Mouse (Mus musculus) lung, embryonic 16.5 days (tissue): ENCODE results near the gene Stk32c. TPM values are rescaled to one million over a fixed set of nuclear protein-coding genes. Genes with fewer than 3 reads are reported as not detected.
A peak's percentile ranks its signal among the peaks of the same experiment; 100 is the strongest.

Source experiments
- ATAC-seq: fragments of 200-750 bp; cut with Nextera tagmentation; 2 replicates; pipeline ENCODE4 v1.8.0; 2017; ENCODE audit warnings: low read depth, mild to moderate bottlenecking, moderate library complexity
- H3K27ac ChIP-seq: fragments of 300-500 bp; sonication (generic); 2 replicates; pipeline ENCODE4 v1.5.1; 2014; ENCODE audit warnings: mild to moderate bottlenecking, control low read depth, low read length
- H3K27me3 ChIP-seq: fragments of 300-500 bp; sonication (generic); 2 replicates; pipeline ENCODE4 v1.6.1; 2014; ENCODE audit warnings: low read depth, low read length, mixed read lengths; ENCODE audit not compliant: control insufficient read depth, insufficient read depth
- H3K36me3 ChIP-seq: fragments of 300-500 bp; sonication (generic); 2 replicates; pipeline ENCODE4 v1.6.1; 2014; ENCODE audit warnings: low read length; ENCODE audit not compliant: control insufficient read depth, insufficient read depth
- H3K4me1 ChIP-seq: fragments of 300-500 bp; sonication (generic); replicated peaks from 2 replicates; pipeline ENCODE4 v1.6.1; 2014; ENCODE audit warnings: low read length, mixed read lengths; ENCODE audit not compliant: control insufficient read depth, insufficient read depth
- H3K4me2 ChIP-seq: fragments of 300-500 bp; sonication (generic); 2 replicates; pipeline ENCODE4 v1.6.1; 2014; ENCODE audit warnings: low read depth, low read length, control low read depth
- H3K4me3 ChIP-seq: fragments of 300-500 bp; sonication (generic); 2 replicates; pipeline ENCODE4 v1.5.1; 2014; ENCODE audit warnings: mild to moderate bottlenecking, low read length, control low read depth
- H3K9ac ChIP-seq: fragments of 300-500 bp; sonication (generic); 2 replicates; pipeline ENCODE4 v1.6.1; 2014; ENCODE audit warnings: low read length, control low read depth
- H3K9me3 ChIP-seq: fragments of 300-500 bp; sonication (generic); 2 replicates; pipeline ENCODE4 v1.6.1; 2016; ENCODE audit warnings: low read length; ENCODE audit not compliant: control insufficient read depth
- WGBS: fragments of 180-500 bp; shearing (Covaris S2); extraction: QIAGEN DNeasy Blood & Tissue Kit; methylation state at CpG from one replicate; pipeline ENCODE4 v1.1.7; 2014; 5-methylcytosine and 5-hydroxymethylcytosine counted together
- polyA plus RNA-seq: library from polyadenylated mRNA; unstranded; fragments of >200 nt; fragmentation: Nextera tagmentation; extraction: Ambion mirVana; gene quantifications from 2 replicates; pipeline ENCODE4 v1.2.1, GENCODE M21; 2015

The Stk32c gene
- polyA plus RNA-seq, 1 experiment from 2014 or later: 0.18 TPM

DNA sequence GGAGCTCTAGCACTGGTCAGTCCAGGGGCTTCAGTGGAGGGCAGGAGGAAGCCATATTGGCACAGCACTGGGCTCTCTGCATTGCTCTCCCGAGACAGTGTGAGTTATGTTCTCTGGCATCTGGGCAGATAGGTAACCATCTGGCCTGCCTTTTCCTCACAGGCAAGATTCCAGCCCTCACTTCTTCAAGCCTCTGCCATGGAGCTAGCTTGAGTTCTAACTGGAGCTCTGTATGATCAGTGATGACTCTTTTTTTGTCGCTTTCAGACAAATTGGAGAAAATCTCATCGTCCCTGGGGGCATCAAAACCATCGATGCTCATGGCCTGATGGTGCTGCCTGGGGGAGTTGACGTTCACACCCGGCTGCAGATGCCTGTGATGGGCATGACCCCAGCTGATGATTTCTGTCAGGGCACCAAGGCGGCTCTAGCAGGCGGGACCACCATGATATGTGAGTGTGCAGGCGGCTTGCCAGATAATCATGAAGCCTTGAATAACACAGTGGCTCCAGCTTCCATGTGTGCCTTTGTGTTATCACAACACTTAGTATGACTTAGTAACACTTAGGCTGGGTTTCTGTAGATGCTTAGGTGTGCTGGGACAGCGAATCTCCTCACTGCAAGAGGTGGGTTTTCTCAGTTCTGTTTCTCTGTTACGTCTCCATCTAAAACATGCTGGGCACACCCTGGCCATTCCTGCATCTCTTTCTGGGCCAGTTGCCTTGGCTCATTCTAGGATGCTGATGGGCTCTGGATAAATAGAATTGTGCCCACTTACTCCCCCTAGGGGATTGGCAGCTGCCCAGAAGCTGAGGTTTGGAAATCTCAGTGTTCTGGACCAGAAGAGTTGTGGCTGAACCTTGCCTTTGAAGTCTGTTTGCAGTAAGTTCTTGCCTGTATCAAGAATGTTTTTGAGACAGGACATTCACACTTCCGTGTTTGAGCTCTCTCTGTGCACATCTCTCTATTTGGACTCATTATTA is 122.9 kb downstream of the Stk32c start:
- Histone ChIP-seq H3K9me3 (no peaks in the 10 kb centered on the region), H3K4me1 (peaks cover 6% of the 10 kb centered on the region), H3K27me3 (peaks cover 24% of the 10 kb centered on the region), H3K36me3 (no peaks in the 10 kb centered on the region), H3K9ac (no peak overlapping the region), H3K27ac (no peak overlapping the region), H3K4me2 (no peak overlapping the region), H3K4me3 (no peak overlapping the region)
- WGBS: 85% methylated on average over 12 of the region's 12 CpGs
- no peak for ATAC-seq

- Histone ChIP-seq H3K9me3 (no peaks in the 10 kb centered on the region), H3K36me3 (no peaks in the 10 kb centered on the region), H3K4me1 (peaks cover 6% of the 10 kb centered on the region), H3K27ac (no peak overlapping the region), H3K4me2 (no peak overlapping the region), H3K4me3 (no peak overlapping the region), H3K9ac (no peak overlapping the region), H3K27me3 (peaks cover 27% of the 10 kb centered on the region)
- WGBS: 47% methylated on average over 2 of the region's 2 CpGs
- no peak for ATAC-seq
These were observed 125.3 kb downstream of the Stk32c start for GRCm38 (mm10) chr7:139087801-139088200.

GRCm38 (mm10) chr7:139086195-139087158 is 126.6 kb downstream of the Stk32c start:
- peak overlapping the region; percentile 65 for H3K9ac ChIP-seq
- ATAC-seq: peak; percentile 72
- H3K4me2 ChIP-seq: peak overlapping the region; percentile 90
- H3K4me3 ChIP-seq: peak overlapping the region; percentile 58
- no peaks in the 10 kb centered on the region for H3K9me3 ChIP-seq
- H3K36me3 ChIP-seq: no peaks in the 10 kb centered on the region
- WGBS: 3% methylated on average over 61 of the region's 61 CpGs
- no peak overlapping the region for H3K27ac ChIP-seq
- peaks cover 27% of the 10 kb centered on the region for H3K27me3 ChIP-seq
- peaks cover 6% of the 10 kb centered on the region for H3K4me1 ChIP-seq

DNA sequence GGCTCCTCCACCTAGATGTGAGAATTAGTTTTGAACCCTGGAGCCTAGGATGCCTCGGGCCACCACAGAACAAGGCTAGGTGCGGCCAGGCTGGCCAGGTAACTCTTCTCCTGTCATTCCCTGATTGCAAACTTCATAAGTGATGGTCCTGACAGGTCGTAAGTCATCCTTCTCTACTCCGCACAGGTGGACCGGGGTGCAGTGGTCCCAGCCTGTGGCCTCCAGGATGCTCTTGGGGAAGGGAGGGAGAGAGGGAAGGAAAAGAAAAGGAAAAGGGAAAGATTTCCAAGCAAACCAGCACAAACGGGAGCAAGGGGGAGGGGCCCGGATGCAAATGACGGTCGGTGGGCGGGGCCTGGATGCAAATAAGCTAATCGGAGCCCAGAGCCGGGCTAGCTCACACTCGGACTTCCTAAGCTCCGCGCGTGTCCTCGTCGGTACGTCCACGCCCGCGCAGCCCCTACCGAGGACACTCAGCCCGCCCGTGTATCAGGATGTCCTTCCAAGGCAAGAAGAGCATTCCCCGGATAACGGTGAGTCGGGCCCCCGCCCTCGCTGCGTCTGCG is 127.4 kb downstream of the Stk32c start, which contains the start of gene Dpysl4:
Gene Dpysl4 (plus strand): TSS at position 373 of the 566 bp plus-strand sequence.
- no peaks in the 10 kb centered on the region for H3K36me3 ChIP-seq
- H3K4me3 ChIP-seq: peak within 1 kb of the TSS; percentile 58
- no peak within 1 kb of the TSS for H3K27ac ChIP-seq
- H3K4me1 ChIP-seq: peaks cover 6% of the 10 kb centered on the region
- H3K4me2 ChIP-seq: peak within 1 kb of the TSS; percentile 90
- WGBS: 6% methylated on average over 32 of the region's 32 CpGs
- no peaks in the 10 kb centered on the region for H3K9me3 ChIP-seq
- peak; percentile 87 for ATAC-seq
- peaks cover 27% of the 10 kb centered on the region for H3K27me3 ChIP-seq
- H3K9ac ChIP-seq: peak within 1 kb of the TSS; percentile 65

DNA sequence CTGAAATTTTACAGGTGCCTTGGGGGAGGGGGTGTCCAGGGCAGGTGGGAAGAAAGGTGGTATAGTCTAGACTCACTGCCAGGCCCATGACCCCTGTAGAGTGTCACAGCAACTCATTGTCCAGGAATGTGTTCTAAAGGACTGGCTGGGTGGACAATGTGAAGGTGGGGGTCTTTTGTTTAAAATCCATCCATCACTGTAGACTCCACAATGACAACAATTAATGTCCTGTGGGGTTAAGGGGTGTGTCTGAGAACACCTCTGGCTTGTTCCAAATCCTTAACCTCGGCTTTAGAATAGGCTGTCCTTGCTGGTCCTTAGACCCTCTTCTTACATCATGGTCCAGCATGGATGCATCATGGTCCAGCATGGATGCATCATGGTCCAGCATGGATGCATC is 128.8 kb downstream of the Stk32c start:
- no peaks in the 10 kb centered on the region for H3K9me3 ChIP-seq
- no peak overlapping the region for H3K27ac ChIP-seq
- peaks cover 27% of the 10 kb centered on the region for H3K27me3 ChIP-seq
- H3K9ac ChIP-seq: no peak overlapping the region
- WGBS: 47% methylated on average over 1 of the region's 1 CpGs
- H3K4me1 ChIP-seq: peaks cover 6% of the 10 kb centered on the region
- H3K36me3 ChIP-seq: no peaks in the 10 kb centered on the region
- no peak for ATAC-seq
- H3K4me3 ChIP-seq: no peak overlapping the region
- H3K4me2 ChIP-seq: no peak overlapping the region

DNA sequence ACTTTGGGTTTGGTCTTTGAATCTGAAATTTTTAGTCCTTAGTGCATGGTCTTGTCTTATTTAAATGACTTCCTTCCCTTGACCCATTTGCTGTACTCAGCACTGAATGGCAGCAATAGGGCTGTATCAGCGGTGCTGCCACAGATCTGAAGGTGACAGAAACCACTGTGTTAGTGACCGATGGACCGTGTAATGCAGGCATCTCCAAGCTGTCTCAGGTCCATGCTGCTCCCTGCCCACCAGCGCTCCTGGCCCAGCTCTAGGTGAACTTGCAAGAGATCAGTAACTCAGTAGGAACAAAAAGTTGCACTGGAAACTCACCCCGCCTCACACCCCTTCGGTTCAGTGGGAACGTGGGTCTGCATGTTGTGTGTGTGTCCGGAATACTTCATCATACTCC is 130.8 kb downstream of the Stk32c start:
- no peak overlapping the region for H3K27ac ChIP-seq
- H3K9ac ChIP-seq: no peak overlapping the region
- H3K4me2 ChIP-seq: no peak overlapping the region
- WGBS: 78% methylated on average over 8 of the region's 8 CpGs
- no peaks in the 10 kb centered on the region for H3K9me3 ChIP-seq
- peaks cover 23% of the 10 kb centered on the region for H3K27me3 ChIP-seq
- no peak overlapping the region for H3K4me3 ChIP-seq
- no peaks in the 10 kb centered on the region for H3K36me3 ChIP-seq
- ATAC-seq: no peak
- H3K4me1 ChIP-seq: peaks cover 6% of the 10 kb centered on the region

DNA sequence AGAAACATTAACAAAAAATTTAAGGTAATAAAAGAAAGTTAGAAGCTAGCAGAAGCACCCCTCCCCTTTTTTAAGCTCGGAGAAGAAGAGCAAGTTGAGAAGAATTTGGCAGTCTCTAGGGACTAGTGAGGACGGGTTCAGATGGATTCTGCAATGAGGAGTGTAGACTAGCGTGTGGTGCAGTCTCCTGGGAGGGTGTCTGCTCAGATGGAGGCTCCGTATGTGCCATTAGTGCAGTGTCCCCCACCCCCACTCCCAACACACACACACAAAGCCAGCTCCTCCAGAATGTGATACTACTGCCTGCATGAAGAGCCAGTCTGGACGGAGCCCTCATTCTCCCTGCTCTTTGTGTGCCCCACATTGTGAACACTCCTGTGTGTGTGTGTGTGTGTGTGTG is 131.9 kb downstream of the Stk32c start:
- no peak overlapping the region for H3K4me2 ChIP-seq

GRCm38 (mm10) chr7:139080714-139081113 is 132.4 kb downstream of the Stk32c start:
- peaks cover 8% of the 10 kb centered on the region for H3K27me3 ChIP-seq
- WGBS: 63% methylated on average over 4 of the region's 4 CpGs

More for the DNA sequence above, 131.9 kb downstream of the Stk32c start:
- no peak overlapping the region for H3K9ac ChIP-seq
- WGBS: 66% methylated on average over 5 of the region's 5 CpGs
- H3K4me1 ChIP-seq: no peaks in the 10 kb centered on the region
- H3K4me3 ChIP-seq: no peak overlapping the region
- H3K27ac ChIP-seq: no peak overlapping the region
- H3K27me3 ChIP-seq: peaks cover 12% of the 10 kb centered on the region
- no peaks in the 10 kb centered on the region for H3K36me3 ChIP-seq
- no peaks in the 10 kb centered on the region for H3K9me3 ChIP-seq
- ATAC-seq: no peak

More at GRCm38 (mm10) chr7:139080714-139081113, 132.4 kb downstream of the Stk32c start:
- H3K4me3 ChIP-seq: no peak overlapping the region
- H3K36me3 ChIP-seq: no peaks in the 10 kb centered on the region
- ATAC-seq: no peak
- H3K9ac ChIP-seq: no peak overlapping the region
- H3K9me3 ChIP-seq: no peaks in the 10 kb centered on the region
- H3K27ac ChIP-seq: no peak overlapping the region
- H3K4me2 ChIP-seq: no peak overlapping the region
- no peaks in the 10 kb centered on the region for H3K4me1 ChIP-seq
